Mouse (Mus musculus): ENCODE results near the gene P2ry13.

Gene P2ry13

GRCm38 (mm10) chr3:59210727-59211126 is at the start of gene P2ry13:
Gene P2ry13 (minus strand): TSS chr3:59210882.
- DNase-seq (ENCODE audit: low spot score) = no peak

- no peak for DNase-seq (ENCODE audit: low spot score)
These were observed 47.3 kb upstream of the P2ry13 start for GRCm38 (mm10) chr3:59257740-59258664.

GRCm38 (mm10) chr3:59250454-59250853 is 39.8 kb upstream of the P2ry13 start:
- no peak for DNase-seq (ENCODE audit: low spot score)

GRCm38 (mm10) chr3:59248031-59248430 is 37.3 kb upstream of the P2ry13 start:
- DNase-seq (ENCODE audit: low spot score) = no peak

GRCm38 (mm10) chr3:59243384-59243783 is 32.7 kb upstream of the P2ry13 start:
- DNase-seq (ENCODE audit: low spot score) = peak; percentile 23

GRCm38 (mm10) chr3:59234878-59235277 is 24.2 kb upstream of the P2ry13 start:
- no peak for DNase-seq (ENCODE audit: low spot score)

GRCm38 (mm10) chr3:59230912-59231311 is 20.2 kb upstream of the P2ry13 start:
- no peak for DNase-seq (ENCODE audit: low spot score)

- no peak for DNase-seq (ENCODE audit: low spot score)
These were observed 18.3 kb upstream of the P2ry13 start for GRCm38 (mm10) chr3:59228730-59229551.

- no peak for DNase-seq (ENCODE audit: low spot score)
These were observed 17.0 kb upstream of the P2ry13 start for GRCm38 (mm10) chr3:59227696-59228095.

GRCm38 (mm10) chr3:59225411-59225810 is 14.7 kb upstream of the P2ry13 start:
- DNase-seq (ENCODE audit: low spot score) = no peak

- no peak for DNase-seq (ENCODE audit: low spot score)
These were observed 11.6 kb upstream of the P2ry13 start for GRCm38 (mm10) chr3:59222303-59222702.

GRCm38 (mm10) chr3:59219326-59219725 is 8.6 kb upstream of the P2ry13 start:
- DNase-seq (ENCODE audit: low spot score) = no peak

GRCm38 (mm10) chr3:59217211-59217610 is 6.5 kb upstream of the P2ry13 start:
- DNase-seq (ENCODE audit: low spot score) = no peak

- no peak for DNase-seq (ENCODE audit: low spot score)
These were observed 1.7 kb upstream of the P2ry13 start for GRCm38 (mm10) chr3:59212404-59212803.

- no peak for DNase-seq (ENCODE audit: low spot score)
These were observed 1.1 kb upstream of the P2ry13 start for GRCm38 (mm10) chr3:59211784-59212183.

- no peak for DNase-seq (ENCODE audit: low spot score)
These were observed 593 bp downstream of the P2ry13 start for GRCm38 (mm10) chr3:59210089-59210488.

- DNase-seq (ENCODE audit: low spot score) = no peak
These were observed 1.8 kb downstream of the P2ry13 start for GRCm38 (mm10) chr3:59208650-59209548.

- no peak for DNase-seq (ENCODE audit: low spot score)
These were observed 4.7 kb downstream of the P2ry13 start for GRCm38 (mm10) chr3:59205941-59206340.

- DNase-seq (ENCODE audit: low spot score) = no peak
These were observed 5.8 kb downstream of the P2ry13 start for GRCm38 (mm10) chr3:59204719-59205503.

- DNase-seq (ENCODE audit: low spot score) = no peak
These were observed 6.7 kb downstream of the P2ry13 start for GRCm38 (mm10) chr3:59203802-59204520.
